Mouse (Mus musculus) splenic B cell, adult 2 months (primary cell): ENCODE results near the gene Hist1h3g.
"Not testable (repeated sequence)": the region's sequence is repeated elsewhere in the genome, so short reads cannot be mapped to it uniquely, and the experiment has no call there.

Source experiments
- DNase-seq: peaks from one replicate; pipeline ENCODE4 v3.0.0-alpha.2; 2011; ENCODE audit warnings: low read depth, low spot score
- H3K27me3 ChIP-seq: 2 replicates; pipeline ENCODE4 v1.6.1; 2012; ENCODE audit warnings: mild to moderate bottlenecking, low read length, moderate library complexity, mixed read lengths; ENCODE audit not compliant: control insufficient read depth, poor library complexity, insufficient read depth, severe bottlenecking
- H3K36me3 ChIP-seq: 2 replicates; pipeline ENCODE4 v1.6.1; 2012; ENCODE audit warnings: mild to moderate bottlenecking, low read length, moderate library complexity, mixed read lengths; ENCODE audit not compliant: control insufficient read depth, poor library complexity, insufficient read depth, severe bottlenecking

Gene Hist1h3g

DNA sequence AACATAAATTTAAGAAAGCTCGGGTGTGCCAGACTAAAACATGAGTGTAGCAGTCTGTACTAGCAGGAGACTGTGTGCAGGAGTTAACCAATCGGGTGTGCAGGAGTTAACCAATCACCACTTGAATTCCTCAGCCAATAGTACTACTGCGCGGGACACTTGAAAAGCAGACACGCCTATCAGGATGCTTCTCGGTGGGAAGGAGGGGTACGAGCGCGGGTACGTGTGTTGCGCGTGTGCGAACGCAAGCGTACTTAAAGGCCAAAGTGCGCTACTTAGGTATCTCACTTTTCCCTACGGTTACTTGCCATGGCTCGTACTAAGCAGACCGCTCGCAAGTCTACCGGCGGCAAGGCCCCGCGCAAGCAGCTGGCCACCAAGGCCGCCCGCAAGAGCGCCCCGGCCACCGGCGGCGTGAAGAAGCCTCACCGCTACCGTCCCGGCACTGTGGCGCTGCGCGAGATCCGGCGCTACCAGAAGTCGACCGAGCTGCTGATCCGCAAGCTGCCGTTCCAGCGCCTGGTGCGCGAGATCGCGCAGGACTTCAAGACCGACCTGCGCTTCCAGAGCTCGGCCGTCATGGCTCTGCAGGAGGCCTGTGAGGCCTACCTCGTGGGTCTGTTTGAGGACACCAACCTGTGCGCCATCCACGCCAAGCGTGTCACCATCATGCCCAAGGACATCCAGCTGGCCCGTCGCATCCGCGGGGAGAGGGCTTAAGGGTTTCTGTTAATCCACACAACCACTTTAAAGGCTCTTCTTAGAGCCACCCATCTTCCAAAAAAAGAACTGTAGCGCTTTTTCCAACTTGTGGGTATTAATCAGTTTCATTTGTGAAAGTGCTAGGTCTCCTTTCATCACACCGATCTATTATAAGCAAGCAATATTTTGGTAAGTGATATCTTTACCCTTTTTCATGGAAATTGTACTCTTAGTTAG, at the start of gene Hist1h3g:
Gene Hist1h3g, plus strand, starts transcription at position 286 of the 939 bp plus-strand sequence.
- DNase-seq, result peak; percentile 92
- H3K36me3 ChIP-seq, H3K27me3 ChIP-seq: not testable (repeated sequence)

GRCm38 (mm10) chr13:23488400-23489322, 46.6 kb upstream of the Hist1h3g start, which contains the start of gene Btn2a2:
Gene Btn2a2, minus strand, starts transcription at chr13:23488857.
- DNase-seq, result peak; percentile 85
- H3K36me3 ChIP-seq, result no peaks in the 10 kb centered on the region
- no peaks in the 10 kb centered on the region for H3K27me3 ChIP-seq

DNA sequence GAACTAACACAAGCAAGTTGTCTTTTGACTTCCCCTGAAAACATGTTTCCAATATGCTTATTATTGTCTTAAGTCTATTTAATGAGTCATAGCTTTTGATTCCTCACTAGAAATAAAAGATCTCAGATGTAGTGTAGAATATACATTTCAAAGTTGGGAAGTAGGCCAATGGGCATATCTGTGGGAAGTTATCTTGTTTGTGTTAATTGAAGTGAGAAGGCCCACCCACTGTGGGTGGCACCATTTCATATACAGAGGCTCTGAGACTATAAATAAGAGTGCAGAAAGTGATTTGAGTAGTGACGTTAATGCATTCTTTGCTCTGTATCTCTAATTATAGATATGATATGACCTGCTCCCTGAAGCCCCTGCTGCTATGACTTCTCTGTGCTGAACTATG, 44.4 kb upstream of the Hist1h3g start:
- Histone ChIP-seq H3K27me3 (no peaks in the 10 kb centered on the region), H3K36me3 (no peaks in the 10 kb centered on the region)
- DNase-seq, result no peak

GRCm38 (mm10) chr13:23491263-23491662, 44.0 kb upstream of the Hist1h3g start:
- no peak for DNase-seq
- H3K36me3 ChIP-seq, result no peaks in the 10 kb centered on the region
- H3K27me3 ChIP-seq, result no peaks in the 10 kb centered on the region

GRCm38 (mm10) chr13:23491990-23492389, 43.2 kb upstream of the Hist1h3g start:
- H3K36me3 ChIP-seq, result no peaks in the 10 kb centered on the region
- H3K27me3 ChIP-seq, result no peaks in the 10 kb centered on the region
- peak; percentile 27 for DNase-seq

- no peaks in the 10 kb centered on the region for H3K36me3 ChIP-seq
- no peak for DNase-seq
- H3K27me3 ChIP-seq, result no peaks in the 10 kb centered on the region
Measured at GRCm38 (mm10) chr13:23495526-23495925, 39.7 kb upstream of the Hist1h3g start.

DNA sequence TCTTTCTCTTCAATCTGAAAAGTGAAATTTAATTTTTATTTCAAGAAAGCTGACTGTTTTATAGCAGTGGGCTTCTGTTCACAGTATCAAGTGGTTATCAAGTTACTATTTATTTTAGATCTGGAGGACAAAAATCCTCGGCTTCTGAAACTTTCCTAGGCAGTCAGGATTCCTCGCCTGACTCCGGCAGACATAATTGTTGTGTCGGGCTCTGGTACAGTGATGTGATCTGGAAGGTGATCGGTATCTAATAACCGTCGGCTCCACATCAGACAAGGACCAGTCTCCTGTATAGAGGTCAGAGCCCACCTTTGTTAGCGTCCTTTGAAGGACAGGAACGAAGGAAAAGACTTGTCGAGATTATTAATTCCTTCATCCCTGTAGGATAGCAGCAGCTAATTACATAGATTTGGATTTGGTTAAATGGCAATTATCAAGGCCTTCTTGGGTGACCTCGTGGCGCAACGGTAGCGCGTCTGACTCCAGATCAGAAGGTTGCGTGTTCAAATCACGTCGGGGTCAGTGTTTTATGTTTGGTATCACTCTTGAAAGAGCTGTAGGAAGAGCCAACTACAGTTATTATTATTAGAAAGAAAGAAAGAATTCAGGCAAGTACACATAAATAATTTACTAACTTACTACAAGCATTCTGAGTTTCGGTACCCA, 37.4 kb upstream of the Hist1h3g start:
- Histone ChIP-seq H3K36me3 (no peaks in the 10 kb centered on the region), H3K27me3 (no peaks in the 10 kb centered on the region)
- DNase-seq, result no peak

GRCm38 (mm10) chr13:23498653-23499052, 36.6 kb upstream of the Hist1h3g start:
- no peak for DNase-seq
- Histone ChIP-seq H3K27me3 (no peaks in the 10 kb centered on the region), H3K36me3 (no peaks in the 10 kb centered on the region)

GRCm38 (mm10) chr13:23499943-23500342, 35.3 kb upstream of the Hist1h3g start:
- Histone ChIP-seq H3K36me3 (no peaks in the 10 kb centered on the region), H3K27me3 (no peaks in the 10 kb centered on the region)

DNA sequence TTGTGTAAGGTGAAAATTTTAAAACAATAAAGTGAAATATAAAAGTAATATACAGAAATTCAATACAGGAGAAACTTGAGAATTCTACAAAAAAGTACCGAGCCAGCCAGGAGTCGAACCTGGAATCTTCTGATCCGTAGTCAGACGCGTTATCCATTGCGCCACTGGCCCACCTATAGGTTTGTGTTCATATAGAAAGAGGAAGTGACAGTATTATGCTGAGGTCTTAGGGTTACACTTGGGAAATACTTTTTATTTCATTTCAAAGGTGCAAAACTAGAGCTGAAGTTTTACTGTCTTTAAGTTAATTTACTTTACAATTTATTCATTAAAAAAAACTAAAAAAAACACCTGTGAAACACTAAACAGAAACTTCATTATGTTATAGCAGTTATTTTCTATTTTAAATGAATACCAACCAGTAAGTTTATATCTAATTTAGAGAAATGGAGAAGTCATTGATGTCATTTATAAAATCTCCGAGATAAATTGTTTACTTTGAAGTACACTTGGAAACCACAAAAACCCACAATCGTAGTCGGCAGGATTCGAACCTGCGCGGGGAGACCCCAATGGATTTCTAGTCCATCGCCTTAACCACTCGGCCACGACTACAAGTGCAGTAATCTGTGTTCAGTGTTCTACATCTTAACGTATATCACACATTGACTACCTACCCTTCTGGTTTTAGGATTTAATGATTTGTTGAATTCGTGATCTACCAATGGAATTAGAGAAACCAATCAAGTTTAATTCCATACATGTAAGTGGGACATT, 34.6 kb upstream of the Hist1h3g start:
- no peaks in the 10 kb centered on the region for H3K36me3 ChIP-seq
- H3K27me3 ChIP-seq, result no peaks in the 10 kb centered on the region
- DNase-seq, result peak; percentile 69

More at GRCm38 (mm10) chr13:23499943-23500342, 35.3 kb upstream of the Hist1h3g start:
- no peak for DNase-seq

DNA sequence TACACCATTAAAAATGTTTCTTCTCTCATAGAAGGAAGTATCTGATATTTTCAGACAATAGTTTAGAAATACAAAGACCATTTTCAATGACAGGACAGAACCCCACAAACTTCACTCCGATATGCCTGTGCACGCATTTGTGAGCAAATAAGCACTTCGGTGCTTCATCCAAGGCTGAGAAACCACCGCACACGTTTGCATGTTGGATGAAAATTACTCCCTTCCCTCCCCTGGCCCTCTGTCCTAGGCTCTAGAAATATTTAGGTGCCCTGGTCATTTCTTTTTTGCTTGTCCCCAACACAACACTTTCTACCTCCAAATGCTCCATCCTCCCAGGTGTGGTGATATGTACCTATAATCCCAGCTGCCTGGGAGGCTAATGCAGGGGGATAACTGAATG, 33.7 kb upstream of the Hist1h3g start:
- H3K27me3 ChIP-seq, result no peaks in the 10 kb centered on the region
- DNase-seq, result no peak
- H3K36me3 ChIP-seq, result no peaks in the 10 kb centered on the region

DNA sequence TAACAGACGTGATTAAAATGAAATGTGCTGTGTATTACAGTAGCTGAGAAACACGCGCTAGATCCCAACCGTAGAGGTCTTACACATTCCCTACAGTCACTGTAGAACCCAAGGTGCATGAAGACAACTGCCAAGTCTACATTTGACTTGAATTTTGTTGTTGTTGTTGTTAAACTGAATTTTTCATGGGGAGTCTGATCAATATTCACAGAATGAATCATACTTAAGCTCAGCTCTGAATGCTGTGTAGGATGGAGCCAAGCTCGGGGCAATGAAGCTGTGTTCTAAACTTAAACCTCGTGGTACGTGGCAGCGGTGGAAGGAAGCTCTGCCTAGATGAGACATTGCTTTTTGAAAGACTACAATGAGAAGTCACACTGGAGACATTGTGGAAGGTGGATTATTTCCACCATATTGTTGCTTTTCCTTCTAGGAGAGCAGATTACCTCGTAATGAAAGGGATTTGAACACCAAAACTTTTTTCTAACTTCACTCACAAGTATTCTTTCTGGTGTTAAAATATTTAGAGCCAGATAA, 33.1 kb upstream of the Hist1h3g start:
- no peaks in the 10 kb centered on the region for H3K27me3 ChIP-seq
- no peaks in the 10 kb centered on the region for H3K36me3 ChIP-seq
- DNase-seq, result no peak

DNA sequence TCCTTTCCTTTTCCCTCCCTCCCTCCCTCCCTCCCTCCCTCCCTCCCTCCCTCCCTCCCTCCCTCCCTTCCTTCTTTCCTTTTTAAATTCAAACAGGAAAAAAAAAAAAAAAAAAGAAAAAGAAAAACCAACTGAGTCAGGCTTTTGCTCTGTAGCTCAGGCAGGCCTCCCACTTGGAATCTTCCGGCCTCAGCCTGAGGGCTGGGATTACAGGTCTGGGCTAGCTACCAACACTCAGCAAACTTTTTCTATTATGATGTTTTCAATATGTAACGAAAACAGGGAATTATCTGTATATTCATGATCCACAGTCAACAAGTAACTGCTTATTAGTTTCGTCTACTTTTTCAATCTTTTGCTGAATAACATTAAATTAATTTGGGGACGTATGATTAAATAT, 32.3 kb upstream of the Hist1h3g start:
- no peak for DNase-seq
- H3K36me3 ChIP-seq, result no peaks in the 10 kb centered on the region
- no peaks in the 10 kb centered on the region for H3K27me3 ChIP-seq

DNA sequence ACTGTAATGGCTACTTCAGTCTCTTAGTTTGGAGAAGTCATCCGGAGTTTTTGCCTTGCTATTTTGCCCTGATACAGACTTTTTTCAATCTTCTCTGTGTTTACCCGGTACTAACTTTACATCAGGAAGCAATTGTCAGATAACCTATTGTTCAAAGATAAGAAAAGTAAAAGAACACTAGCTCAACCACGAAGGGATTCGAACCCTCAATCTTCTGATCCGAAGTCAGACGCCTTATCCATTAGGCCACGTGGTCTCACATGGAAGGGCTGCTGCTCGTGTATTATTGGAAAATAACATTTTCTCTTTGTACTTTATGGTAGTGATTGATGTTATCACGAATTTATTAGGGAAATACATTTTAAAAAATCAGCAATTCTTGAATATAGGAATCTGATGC, 31.4 kb upstream of the Hist1h3g start:
- Histone ChIP-seq H3K27me3 (no peaks in the 10 kb centered on the region), H3K36me3 (no peaks in the 10 kb centered on the region)
- DNase-seq, result peak; percentile 56
